Mouse (Mus musculus) forebrain, embryonic 11.5 days (tissue): ENCODE data around the gene Pphln1. TPM values are rescaled to one million over a fixed set of nuclear protein-coding genes. Genes with fewer than 3 reads are reported as not detected.

Experiments
- ATAC-seq: fragments of 200-750 bp; cut with Nextera tagmentation; replicated peaks from 2 replicates; pipeline ENCODE4 v1.8.0; 2017; ENCODE audit warnings: moderate TSS enrichment; ENCODE audit not compliant: low FRiP score
- DNase-seq: peaks from one replicate; pipeline ENCODE4 v3.0.0-alpha.2; 2017; ENCODE audit warnings: low spot score
- H3K27ac ChIP-seq: fragments of 300-500 bp; sonication (generic); 2 replicates; pipeline ENCODE4 v1.5.1; 2014; ENCODE audit warnings: low read depth, low read length
- H3K27me3 ChIP-seq: fragments of 300-500 bp; sonication (generic); 2 replicates; pipeline ENCODE4 v1.6.1; 2014; ENCODE audit warnings: mild to moderate bottlenecking, low read length, mixed read lengths; ENCODE audit not compliant: control insufficient read depth, insufficient read depth
- H3K36me3 ChIP-seq: fragments of 300-500 bp; sonication (generic); 2 replicates; pipeline ENCODE4 v1.6.1; 2014; ENCODE audit warnings: mild to moderate bottlenecking, low read length, moderate library complexity, mixed read lengths; ENCODE audit not compliant: control insufficient read depth, insufficient read depth
- H3K4me1 ChIP-seq: fragments of 300-500 bp; sonication (generic); replicated peaks from 2 replicates; pipeline ENCODE4 v1.6.1; 2014; ENCODE audit warnings: low read length, mixed read lengths; ENCODE audit not compliant: control insufficient read depth, insufficient read depth
- H3K4me2 ChIP-seq: fragments of 300-500 bp; sonication (generic); 2 replicates; pipeline ENCODE4 v1.6.1; 2014; ENCODE audit warnings: low read depth, mild to moderate bottlenecking, low read length, moderate library complexity, mixed read lengths; ENCODE audit not compliant: severe bottlenecking
- H3K4me3 ChIP-seq: fragments of 300-500 bp; sonication (generic); 2 replicates; pipeline ENCODE4 v1.5.1; 2014; ENCODE audit warnings: low read depth, low read length
- H3K9ac ChIP-seq: fragments of 300-500 bp; sonication (generic); 2 replicates; pipeline ENCODE4 v1.6.1; 2014; ENCODE audit warnings: low read length
- H3K9me3 ChIP-seq: fragments of 300-500 bp; sonication (generic); 2 replicates; pipeline ENCODE4 v1.6.1; 2016; ENCODE audit warnings: low read length, mixed read lengths; ENCODE audit not compliant: control insufficient read depth
- WGBS: fragments of 180-500 bp; shearing (Covaris S2); extraction: QIAGEN DNeasy Blood & Tissue Kit; methylation state at CpG from one replicate; pipeline ENCODE4 v1.1.7; 2014; 5-methylcytosine and 5-hydroxymethylcytosine counted together
- polyA plus RNA-seq: library from polyadenylated mRNA; unstranded; fragments of >200 nt; fragmentation: Nextera tagmentation; extraction: Ambion mirVana; gene quantifications from 2 replicates; pipeline ENCODE4 v1.2.1, GENCODE M21; 2014

The Pphln1 gene
- polyA plus RNA-seq, 1 experiment from 2014 or later = 79.9 TPM

- ATAC-seq = no peak
- no peaks in the 10 kb centered on the region for H3K9me3 ChIP-seq
- H3K9ac ChIP-seq = no peak overlapping the region
- H3K4me2 ChIP-seq = no peak overlapping the region
- H3K27ac ChIP-seq = no peak overlapping the region
- no peak for DNase-seq
- no peak overlapping the region for H3K4me3 ChIP-seq
- 94% methylated on average over 6 of the region's 6 CpGs for WGBS
- H3K36me3 ChIP-seq = no peaks in the 10 kb centered on the region; the same call in 1 of the 2 replicates
- no peaks in the 10 kb centered on the region for H3K27me3 ChIP-seq
- H3K4me1 ChIP-seq = no peaks in the 10 kb centered on the region
These were observed 45.5 kb downstream of the Pphln1 start for GRCm38 (mm10) chr15:93443676-93444075.

DNA sequence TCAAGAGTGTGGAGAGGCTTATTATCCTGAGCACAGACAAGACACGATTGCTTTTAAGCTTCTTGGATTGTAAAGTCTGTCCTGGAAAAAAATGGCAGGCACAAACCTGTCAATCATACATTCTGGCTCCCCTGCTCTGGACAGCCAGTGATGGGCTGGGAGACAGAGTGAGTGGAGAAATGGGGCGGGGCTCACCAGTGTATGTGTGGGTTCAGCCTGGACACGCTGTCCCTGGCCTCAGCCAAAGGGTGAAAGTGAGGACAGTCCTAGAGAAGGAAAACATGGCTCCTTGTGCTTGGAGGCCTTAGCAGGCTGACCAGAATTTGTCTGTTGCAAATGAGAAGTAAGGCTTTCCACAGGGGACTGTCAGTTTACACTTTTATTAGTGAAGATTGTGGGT lies 50.7 kb downstream of the Pphln1 start:
- Histone ChIP-seq H3K4me3 (no peak overlapping the region), H3K36me3 (no peaks in the 10 kb centered on the region), H3K27me3 (no peaks in the 10 kb centered on the region), H3K27ac (no peak overlapping the region), H3K9ac (no peak overlapping the region), H3K4me1 (no peaks in the 10 kb centered on the region), H3K9me3 (no peaks in the 10 kb centered on the region), H3K4me2 (no peak overlapping the region)
- WGBS = 94% methylated on average over 3 of the region's 3 CpGs
- ATAC-seq = no peak
- DNase-seq = no peak

DNA sequence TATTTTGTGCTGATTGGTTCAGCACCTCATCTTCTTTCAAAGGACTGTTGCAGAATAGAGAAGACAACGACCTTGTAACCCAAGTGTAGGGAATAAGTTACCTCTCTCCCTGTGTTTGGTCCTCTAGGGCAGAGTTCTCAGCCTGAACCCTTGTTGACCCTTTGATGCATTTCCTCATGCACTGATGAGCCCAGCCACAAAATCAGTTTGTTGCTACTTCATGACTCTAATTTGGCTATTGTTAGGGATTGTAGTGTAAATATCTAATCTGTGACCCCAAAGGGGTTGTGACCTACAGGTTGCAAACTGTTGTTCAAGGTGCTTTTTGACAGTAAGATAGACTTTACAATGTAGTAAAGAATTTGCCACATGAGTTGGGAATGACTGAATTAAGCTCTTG lies 55.1 kb downstream of the Pphln1 start:
- Histone ChIP-seq H3K9ac (no peak overlapping the region), H3K27ac (no peak overlapping the region), H3K27me3 (no peaks in the 10 kb centered on the region), H3K4me1 (no peaks in the 10 kb centered on the region), H3K4me3 (no peak overlapping the region), H3K36me3 (no peaks in the 10 kb centered on the region), H3K9me3 (no peaks in the 10 kb centered on the region), H3K4me2 (no peak overlapping the region)
- ATAC-seq (no peak), DNase-seq (no peak)
- WGBS = 85% methylated on average over 1 of the region's 1 CpGs

GRCm38 (mm10) chr15:93456005-93456404 lies 57.9 kb downstream of the Pphln1 start:
- H3K27ac ChIP-seq = no peak overlapping the region
- H3K36me3 ChIP-seq = no peaks in the 10 kb centered on the region; the same call in 1 of the 2 replicates
- DNase-seq (no peak), ATAC-seq (no peak)
- no peak overlapping the region for H3K9ac ChIP-seq
- H3K4me2 ChIP-seq = no peak overlapping the region
- H3K9me3 ChIP-seq = no peaks in the 10 kb centered on the region
- no peak overlapping the region for H3K4me3 ChIP-seq
- no peaks in the 10 kb centered on the region for H3K4me1 ChIP-seq
- no peaks in the 10 kb centered on the region for H3K27me3 ChIP-seq

DNA sequence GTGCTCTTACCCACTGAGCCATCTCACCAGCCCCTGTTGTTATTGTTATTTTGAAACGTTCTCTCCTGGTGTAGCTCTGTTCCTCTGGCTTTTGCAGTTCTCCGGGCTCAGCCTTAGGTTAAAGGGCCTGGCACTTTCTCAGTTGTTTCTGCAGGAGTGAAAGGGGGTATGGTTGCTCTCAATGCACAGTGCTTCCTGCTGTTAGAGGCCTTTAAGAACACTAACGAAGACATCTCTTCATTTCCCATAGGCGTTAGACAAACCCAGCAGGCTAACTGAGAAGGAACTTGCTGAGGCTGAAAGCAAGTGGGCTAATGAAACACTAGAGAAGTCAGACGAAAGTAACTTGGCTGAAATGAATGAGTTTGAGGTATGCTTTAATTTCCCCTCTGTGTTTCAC lies 61.3 kb downstream of the Pphln1 start:
- no peak overlapping the region for H3K27ac ChIP-seq
- H3K4me1 ChIP-seq = no peaks in the 10 kb centered on the region
- no peaks in the 10 kb centered on the region; the same call in 1 of the 2 replicates for H3K36me3 ChIP-seq
- no peaks in the 10 kb centered on the region for H3K9me3 ChIP-seq
- 44% methylated on average over 5 of the region's 5 CpGs for WGBS
- DNase-seq (no peak), ATAC-seq (no peak)
- no peak overlapping the region for H3K4me3 ChIP-seq
- no peak overlapping the region for H3K4me2 ChIP-seq
- H3K27me3 ChIP-seq = no peaks in the 10 kb centered on the region
- H3K9ac ChIP-seq = no peak overlapping the region

DNA sequence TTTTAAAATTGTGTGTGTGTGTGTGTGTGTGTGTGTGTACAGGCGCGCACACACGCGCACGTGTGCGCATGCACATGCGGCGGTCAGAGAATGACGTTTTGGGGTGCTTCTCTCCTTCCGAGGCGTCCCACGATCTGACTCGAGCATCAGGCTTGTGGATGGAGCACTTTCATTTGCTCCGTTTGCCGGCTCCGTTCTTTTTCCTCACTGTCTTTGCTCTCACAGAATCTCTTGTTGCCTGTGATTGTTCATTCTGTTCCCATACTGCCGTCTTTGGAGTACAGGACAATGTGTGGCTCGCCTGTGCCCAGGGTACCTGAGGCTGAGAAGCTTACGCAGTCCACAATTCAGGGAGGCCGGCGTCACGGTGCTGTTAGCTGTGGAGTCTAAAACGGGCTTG lies 62.9 kb downstream of the Pphln1 start:
- H3K9me3 ChIP-seq = no peaks in the 10 kb centered on the region
- no peak overlapping the region for H3K4me3 ChIP-seq
- H3K36me3 ChIP-seq = no peaks in the 10 kb centered on the region; the same call in 1 of the 2 replicates
- no peaks in the 10 kb centered on the region for H3K27me3 ChIP-seq
- no peak overlapping the region for H3K9ac ChIP-seq
- WGBS = 93% methylated on average over 23 of the region's 23 CpGs
- ATAC-seq = no peak
- DNase-seq = no peak
- no peak overlapping the region for H3K27ac ChIP-seq
- H3K4me1 ChIP-seq = no peaks in the 10 kb centered on the region
- H3K4me2 ChIP-seq = no peak overlapping the region

GRCm38 (mm10) chr15:93471651-93472050 lies 73.5 kb downstream of the Pphln1 start:
- Histone ChIP-seq H3K27ac (no peak overlapping the region), H3K4me2 (no peak overlapping the region), H3K9me3 (no peaks in the 10 kb centered on the region), H3K27me3 (no peaks in the 10 kb centered on the region), H3K36me3 (no peaks in the 10 kb centered on the region; the same call in 1 of the 2 replicates), H3K4me1 (peaks cover 8% of the 10 kb centered on the region; the same call in 1 of the 2 replicates), H3K4me3 (no peak overlapping the region), H3K9ac (no peak overlapping the region; the same call in 1 of the 2 replicates)
- WGBS = 33% methylated on average over 12 of the region's 12 CpGs
- 0 out of 2 replicates have a peak, but pooled peaks have one; percentile 18 for ATAC-seq
- no peak for DNase-seq

- H3K9ac ChIP-seq = no peak overlapping the region
- no peaks in the 10 kb centered on the region for H3K27me3 ChIP-seq
- 16% methylated on average over 1 of the region's 1 CpGs for WGBS
- no peak overlapping the region for H3K4me3 ChIP-seq
- no peaks in the 10 kb centered on the region for H3K9me3 ChIP-seq
- peaks cover 8% of the 10 kb centered on the region; the same call in 1 of the 2 replicates for H3K4me1 ChIP-seq
- H3K36me3 ChIP-seq = no peaks in the 10 kb centered on the region; the same call in 1 of the 2 replicates
- no peak overlapping the region for H3K4me2 ChIP-seq
- peak; percentile 51; the same call in 1 of the 2 replicates for ATAC-seq
- no peak overlapping the region for H3K27ac ChIP-seq
- DNase-seq = no peak
These were observed 73.9 kb downstream of the Pphln1 start for GRCm38 (mm10) chr15:93472089-93472488.

DNA sequence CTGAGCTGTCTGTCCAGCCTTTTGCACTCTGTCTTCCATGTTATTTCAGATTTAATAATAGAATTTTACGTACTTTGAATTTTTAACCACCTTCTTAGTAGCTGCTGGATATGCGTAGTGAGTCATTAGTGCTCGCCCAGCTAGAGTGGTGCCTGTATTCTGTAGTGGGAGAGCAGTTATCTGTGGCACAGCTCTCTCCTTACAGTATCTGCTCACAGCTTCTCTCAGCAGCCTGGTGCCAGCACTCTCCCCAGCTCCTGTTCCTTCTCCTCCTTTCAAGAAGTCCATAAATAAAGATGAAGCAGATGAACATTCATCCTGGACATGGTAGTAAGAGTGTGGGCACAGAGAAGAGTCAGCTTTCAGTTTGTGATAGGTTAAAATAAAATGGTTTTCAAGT lies 76.1 kb downstream of the Pphln1 start:
- DNase-seq (no peak), ATAC-seq (no peak)
- no peak overlapping the region for H3K27ac ChIP-seq
- H3K27me3 ChIP-seq = no peaks in the 10 kb centered on the region
- H3K4me2 ChIP-seq = no peak overlapping the region
- no peak overlapping the region for H3K4me3 ChIP-seq
- H3K9me3 ChIP-seq = no peaks in the 10 kb centered on the region
- H3K4me1 ChIP-seq = peaks cover 8% of the 10 kb centered on the region; the same call in 1 of the 2 replicates
- 94% methylated on average over 3 of the region's 3 CpGs for WGBS
- no peak overlapping the region for H3K9ac ChIP-seq
- H3K36me3 ChIP-seq = no peaks in the 10 kb centered on the region
